Mouse (Mus musculus) sigmoid colon, adult 10 weeks (tissue): ENCODE data around the gene Ssh1. TPM values are rescaled to one million over a fixed set of nuclear protein-coding genes. Genes with fewer than 3 reads are reported as not detected.

Source experiments
- polyA plus RNA-seq: library from polyadenylated mRNA; stranded (reverse); fragments of 350-450 nt; fragmentation: Illumina TruSeq; extraction: RNeasy Lipid Tissue Mini Kit (QIAGEN cat#74804); gene quantifications from one replicate; pipeline ENCODE4 v1.2.3, GENCODE M21; 2014; ENCODE audit warnings: low read depth, low replicate concordance

The Ssh1 gene
- polyA plus RNA-seq = 1.7 TPM

GRCm38 (mm10) chr5:113993487-113994465 is at the start of gene Ssh1:
TSS of gene Ssh1 (minus strand) at chr5:113993894.

DNA sequence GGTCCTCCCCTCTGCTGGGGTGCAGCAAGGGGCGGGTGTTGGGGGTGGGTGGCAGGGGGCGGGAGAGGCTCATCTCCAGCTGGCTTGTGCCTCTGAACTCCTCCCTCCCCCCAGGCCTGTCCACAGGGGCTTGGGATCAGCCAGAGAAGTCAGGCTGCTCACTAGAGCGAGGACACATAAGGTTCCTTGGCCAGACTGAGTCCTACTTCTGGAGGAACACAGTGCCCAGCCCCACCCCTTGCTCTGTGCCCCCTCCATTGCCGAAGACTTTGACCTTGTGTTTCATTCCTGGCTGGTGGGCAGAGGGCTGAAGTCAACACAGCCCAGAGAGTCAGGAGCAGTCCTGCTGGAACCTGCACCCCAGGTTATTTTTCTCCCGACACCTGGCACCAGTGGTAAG is 9.8 kb upstream of the Ssh1 start, which contains the start of gene Dao:
Gene Dao (plus strand): TSS at position 162 of the 400 bp plus-strand sequence.

GRCm38 (mm10) chr5:113908592-113909441 is 84.9 kb downstream of the Ssh1 start, which contains the start of gene Coro1c:
TSS of gene Coro1c (minus strand) at chr5:113908758.

Other genes with a start within 250 kb of the Ssh1 start
- gene Sart3, start 221.4 kb downstream of the Ssh1 start, polyA plus RNA-seq = 2.6 TPM
- gene Iscu, start 221.1 kb downstream of the Ssh1 start, polyA plus RNA-seq = 14.9 TPM
- gene Tmem119, start 193.4 kb downstream of the Ssh1 start, polyA plus RNA-seq = 1.3 TPM
- 0.19 TPM for gene Selplg, start 161.2 kb downstream of the Ssh1 start, polyA plus RNA-seq
- gene Coro1c, start 85.1 kb downstream of the Ssh1 start, polyA plus RNA-seq = 28.0 TPM
- not detected for gene Dao, start 9.8 kb upstream of the Ssh1 start, polyA plus RNA-seq
- gene Usp30, start 71.6 kb upstream of the Ssh1 start, polyA plus RNA-seq = 1.9 TPM
- not detected for gene Svop, start 97.7 kb upstream of the Ssh1 start, polyA plus RNA-seq
- gene Alkbh2, start 134.3 kb upstream of the Ssh1 start, polyA plus RNA-seq = not detected
- gene Ung, start 136.5 kb upstream of the Ssh1 start, polyA plus RNA-seq = 2.1 TPM
- 0.41 TPM for gene Acacb, start 152.6 kb upstream of the Ssh1 start, polyA plus RNA-seq